Mouse (Mus musculus): ENCODE data around the gene Gm20388. TPM values are rescaled to one million over a fixed set of nuclear protein-coding genes. Genes with fewer than 3 reads are reported as not detected.
A peak's percentile ranks its signal among the peaks of the same experiment; 100 is the strongest.

Gene Gm20388
- polyA plus RNA-seq, 1 experiment from 2014 or later: 2.5 TPM

DNA sequence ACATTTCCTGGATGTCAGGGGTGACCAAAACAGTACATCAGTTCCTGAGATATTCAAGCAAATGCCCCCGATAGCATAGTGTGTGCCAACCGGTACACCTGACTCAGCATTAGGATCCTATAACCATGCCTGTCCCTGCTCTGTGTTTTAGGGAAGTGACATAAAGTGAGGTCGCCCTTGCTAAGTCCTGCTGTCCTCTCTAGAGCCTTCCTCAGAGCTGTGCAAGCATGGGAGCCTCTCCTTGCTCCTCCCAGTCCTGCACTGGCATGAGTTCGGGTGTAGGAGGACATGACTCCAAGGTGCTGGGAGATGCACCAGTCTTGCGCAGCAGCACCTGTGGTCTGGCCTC, 251.7 kb downstream of the Gm20388 start:
- no peaks in the 10 kb centered on the region for H3K9me3 ChIP-seq (replicated peaks)
- H3K4me1 ChIP-seq: peaks cover 20% of the 10 kb centered on the region
- no peak for DNase-seq (ENCODE audit: low spot score)
- no peaks in the 10 kb centered on the region for H3K36me3 ChIP-seq
- H3K4me3 ChIP-seq: no peak overlapping the region
- 90% methylated on average over 5 of the region's 5 CpGs for WGBS
- H3K27ac ChIP-seq: no peak overlapping the region
- H3K27me3 ChIP-seq (ENCODE audit: low read depth, poor library complexity, severe bottlenecking): peaks cover 68% of the 10 kb centered on the region

DNA sequence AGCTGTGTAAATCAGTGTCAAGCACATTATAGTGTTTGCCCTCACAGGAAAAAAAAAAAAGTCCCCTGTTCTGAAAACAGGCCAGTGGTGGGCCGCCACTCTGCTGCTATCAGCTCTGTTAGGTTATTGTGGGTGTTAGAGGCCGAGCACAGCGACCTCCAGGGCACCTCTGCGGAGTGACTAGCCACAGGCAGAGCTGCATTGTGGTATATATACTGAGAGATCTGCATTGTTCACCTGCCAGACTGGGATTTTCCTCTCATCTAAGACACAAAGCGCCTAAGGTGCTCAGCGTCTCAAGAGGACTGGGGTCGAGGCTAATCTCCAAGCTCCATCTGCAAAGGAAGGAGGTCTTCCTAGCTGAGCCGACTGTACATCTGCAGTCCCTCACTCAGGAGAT, 252.7 kb downstream of the Gm20388 start:
- H3K4me3 ChIP-seq: no peak overlapping the region
- no peak for DNase-seq (ENCODE audit: low spot score)
- 71% methylated on average over 8 of the region's 8 CpGs for WGBS

DNA sequence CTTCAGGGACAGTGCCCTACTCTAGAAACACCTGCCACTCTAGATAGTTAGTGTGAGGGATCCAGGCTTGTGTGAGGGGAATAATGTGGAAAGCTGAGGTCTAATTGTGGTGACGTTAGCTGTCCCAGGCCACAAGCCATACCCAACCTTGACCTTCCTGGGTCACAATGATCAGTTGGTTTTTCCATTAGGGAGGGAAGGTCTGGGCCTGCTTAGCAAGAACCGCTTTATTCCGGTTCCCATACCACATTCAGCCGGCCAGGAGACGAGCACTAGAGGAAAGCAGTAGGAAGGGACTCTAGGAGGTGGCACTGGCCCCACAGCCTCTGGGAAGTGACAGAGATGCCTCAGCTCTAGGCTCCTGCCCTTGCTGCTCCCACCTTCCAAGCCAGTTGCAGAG, 253.4 kb downstream of the Gm20388 start:
- H3K36me3 ChIP-seq: no peaks in the 10 kb centered on the region
- WGBS: 83% methylated on average over 5 of the region's 5 CpGs
- no peak for DNase-seq (ENCODE audit: low spot score)
- peaks cover 81% of the 10 kb centered on the region for H3K27me3 ChIP-seq (ENCODE audit: low read depth, poor library complexity, severe bottlenecking)
- peaks cover 34% of the 10 kb centered on the region for H3K4me1 ChIP-seq
- peak overlapping the region; percentile 14 for H3K27ac ChIP-seq
- H3K4me3 ChIP-seq: no peak overlapping the region
- H3K9me3 ChIP-seq (replicated peaks): no peaks in the 10 kb centered on the region

More for the DNA sequence above, 252.7 kb downstream of the Gm20388 start:
- peaks cover 76% of the 10 kb centered on the region for H3K27me3 ChIP-seq (ENCODE audit: low read depth, poor library complexity, severe bottlenecking)
- H3K27ac ChIP-seq: 0 out of 2 replicates have a peak overlapping the region, but pooled peaks have one; percentile 14
- H3K36me3 ChIP-seq: no peaks in the 10 kb centered on the region
- H3K9me3 ChIP-seq (replicated peaks): no peaks in the 10 kb centered on the region
- peaks cover 28% of the 10 kb centered on the region for H3K4me1 ChIP-seq

DNA sequence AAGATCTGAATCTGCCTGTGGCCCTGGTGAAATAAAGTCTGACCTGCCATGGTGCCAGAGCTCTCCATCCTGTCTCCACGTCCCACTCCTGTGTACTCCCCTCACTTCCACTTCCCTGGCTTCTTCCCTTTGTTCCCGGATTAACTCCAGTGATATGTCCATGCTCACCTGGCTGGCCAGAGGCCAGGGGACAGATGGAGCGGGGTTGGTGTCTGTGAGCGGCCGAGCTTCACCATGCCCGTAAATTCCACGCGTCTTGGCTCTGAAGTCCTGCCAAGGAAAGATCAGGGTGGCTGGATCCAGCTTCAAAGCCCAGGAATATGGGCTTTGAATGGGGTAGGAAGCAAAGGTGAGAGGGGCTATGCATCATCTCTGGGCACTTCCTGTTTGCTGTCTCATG, 256.5 kb downstream of the Gm20388 start:
- Histone ChIP-seq H3K27ac (0 out of 2 replicates have a peak overlapping the region, but pooled peaks have one; percentile 15), H3K4me3 (no peak overlapping the region), H3K36me3 (no peaks in the 10 kb centered on the region), H3K4me1 (peaks cover 29% of the 10 kb centered on the region), H3K9me3 (replicated peaks) (no peaks in the 10 kb centered on the region), H3K27me3 (ENCODE audit: low read depth, poor library complexity, severe bottlenecking) (peaks cover 61% of the 10 kb centered on the region)
- 83% methylated on average over 8 of the region's 8 CpGs for WGBS
- DNase-seq (ENCODE audit: low spot score): no peak

DNA sequence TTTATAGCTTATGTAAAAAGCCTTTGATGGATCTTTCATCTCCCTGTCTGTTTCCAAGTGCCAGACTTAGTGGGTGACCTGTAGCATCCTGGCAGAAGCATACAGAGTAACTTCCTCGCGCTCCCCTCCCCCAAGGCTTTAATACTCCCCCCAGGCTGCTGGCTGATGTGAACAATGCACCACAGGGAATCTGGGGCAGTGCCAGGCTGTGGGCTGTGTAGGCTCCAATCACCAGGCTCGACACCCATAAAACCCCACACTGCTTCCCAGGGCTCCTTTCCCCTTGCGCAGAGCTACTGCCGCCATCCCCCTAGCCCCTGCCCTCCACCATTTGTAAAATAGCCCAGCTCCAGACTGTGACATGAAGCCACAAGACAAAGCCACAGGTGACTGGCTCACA, 257.2 kb downstream of the Gm20388 start:
- no peak for DNase-seq (ENCODE audit: low spot score)
- Histone ChIP-seq H3K27ac (0 out of 2 replicates have a peak overlapping the region, but pooled peaks have one; percentile 11), H3K9me3 (replicated peaks) (no peaks in the 10 kb centered on the region), H3K4me3 (no peak overlapping the region), H3K27me3 (ENCODE audit: low read depth, poor library complexity, severe bottlenecking) (peaks cover 62% of the 10 kb centered on the region), H3K36me3 (no peaks in the 10 kb centered on the region), H3K4me1 (peaks cover 30% of the 10 kb centered on the region)
- WGBS: 38% methylated on average over 5 of the region's 5 CpGs

DNA sequence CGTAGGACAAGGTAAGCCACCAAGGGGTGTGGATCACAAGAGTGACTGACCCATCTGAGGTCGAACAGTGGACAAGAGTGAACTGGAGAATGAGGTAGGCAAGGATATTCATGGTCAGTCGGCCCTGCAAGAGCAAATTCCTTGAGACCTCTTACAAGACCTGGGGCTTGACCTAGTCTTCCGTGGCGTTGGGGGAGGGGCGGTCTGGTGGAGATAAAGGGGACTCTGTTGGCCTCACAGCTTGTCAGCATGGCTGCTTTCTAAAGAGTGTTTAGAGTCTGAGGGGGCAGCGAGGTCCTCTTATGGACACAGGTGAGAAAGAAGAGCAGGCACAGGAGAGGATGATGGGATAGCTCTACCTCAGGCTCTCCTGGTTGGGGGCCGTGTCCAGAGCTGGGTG, 258.5 kb downstream of the Gm20388 start:
- no peaks in the 10 kb centered on the region for H3K36me3 ChIP-seq
- no peaks in the 10 kb centered on the region for H3K9me3 ChIP-seq (replicated peaks)
- 65% methylated on average over 8 of the region's 8 CpGs for WGBS
- DNase-seq (ENCODE audit: low spot score): no peak
- H3K4me3 ChIP-seq: no peak overlapping the region
- H3K27me3 ChIP-seq (ENCODE audit: low read depth, poor library complexity, severe bottlenecking): peaks cover 71% of the 10 kb centered on the region
- H3K4me1 ChIP-seq: peaks cover 26% of the 10 kb centered on the region
- H3K27ac ChIP-seq: no peak overlapping the region

DNA sequence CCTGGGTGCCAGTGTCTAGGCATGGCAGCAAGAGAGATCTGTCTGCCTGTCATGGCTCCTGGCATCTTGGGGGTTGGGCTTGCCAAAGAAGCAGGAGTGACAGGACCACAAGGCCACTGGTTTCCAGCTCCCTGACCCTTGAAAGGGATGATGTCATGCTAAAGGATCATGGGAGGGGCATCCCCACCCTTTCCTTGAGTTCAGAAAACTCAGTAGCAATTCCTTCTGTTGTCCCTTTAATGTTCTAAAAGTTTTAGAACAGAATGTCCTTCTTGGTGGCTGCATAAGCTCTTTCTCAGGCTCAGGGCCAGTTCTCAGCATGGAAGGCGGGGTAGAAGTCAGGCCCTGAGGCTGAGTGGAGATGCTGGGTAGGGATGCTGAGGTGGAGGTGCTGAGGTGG, 262.6 kb downstream of the Gm20388 start:
- Histone ChIP-seq H3K36me3 (no peaks in the 10 kb centered on the region), H3K9me3 (replicated peaks) (no peaks in the 10 kb centered on the region), H3K4me3 (no peak overlapping the region), H3K27me3 (ENCODE audit: low read depth, poor library complexity, severe bottlenecking) (peaks cover 69% of the 10 kb centered on the region), H3K4me1 (peaks cover 45% of the 10 kb centered on the region), H3K27ac (no peak overlapping the region)
- WGBS: 71% methylated on average over 1 of the region's 1 CpGs
- no peak for DNase-seq (ENCODE audit: low spot score)

DNA sequence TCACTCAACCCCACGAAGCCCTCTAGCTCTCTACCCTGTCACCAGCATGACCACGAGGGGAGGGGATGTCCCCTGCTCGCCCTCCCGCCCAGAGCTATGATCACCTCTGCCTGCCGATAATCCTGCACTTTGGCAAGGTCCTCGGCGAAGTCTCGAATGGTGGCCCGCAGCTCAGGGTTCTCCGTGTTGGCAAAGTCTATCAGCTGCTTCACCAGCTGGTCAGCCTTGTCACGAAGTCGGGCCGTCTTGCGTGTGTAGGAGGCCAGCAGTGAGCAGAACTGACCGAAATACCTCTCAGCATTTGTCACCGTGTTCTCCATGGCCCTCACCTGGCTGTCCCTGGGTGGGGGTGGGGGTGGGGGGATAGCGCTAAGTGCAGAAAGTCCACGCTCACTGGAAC, 264.0 kb downstream of the Gm20388 start:
- no peak for DNase-seq (ENCODE audit: low spot score)
- H3K27me3 ChIP-seq (ENCODE audit: low read depth, poor library complexity, severe bottlenecking): peaks cover 62% of the 10 kb centered on the region
- no peak overlapping the region for H3K27ac ChIP-seq
- WGBS: 47% methylated on average over 18 of the region's 18 CpGs
- H3K4me3 ChIP-seq: no peak overlapping the region
- H3K36me3 ChIP-seq: no peaks in the 10 kb centered on the region
- peaks cover 46% of the 10 kb centered on the region for H3K4me1 ChIP-seq
- H3K9me3 ChIP-seq (replicated peaks): no peaks in the 10 kb centered on the region

DNA sequence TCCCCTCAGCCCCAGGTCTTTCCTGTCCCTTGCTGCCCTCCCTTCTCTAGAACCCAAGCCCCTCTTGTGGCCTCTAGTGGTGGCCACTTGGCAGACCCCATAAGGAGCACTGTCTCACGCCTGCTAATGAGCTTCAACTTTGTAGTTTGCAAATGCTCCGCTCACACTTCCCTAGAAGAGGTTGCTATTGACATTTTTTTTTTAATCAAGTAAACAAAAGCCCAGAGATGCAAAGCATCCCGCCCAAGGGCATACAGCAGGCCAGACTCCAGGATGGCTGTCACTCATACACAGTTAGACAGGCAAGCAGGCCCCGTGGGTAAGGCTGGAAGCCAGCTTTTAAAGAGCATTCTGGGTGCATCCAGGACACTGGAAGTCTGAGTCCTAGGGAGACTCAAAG, 266.0 kb downstream of the Gm20388 start:
- H3K36me3 ChIP-seq: no peaks in the 10 kb centered on the region
- peaks cover 58% of the 10 kb centered on the region for H3K4me1 ChIP-seq
- peak overlapping the region; percentile 49 for H3K4me3 ChIP-seq
- DNase-seq (ENCODE audit: low spot score): no peak
- 13% methylated on average over 4 of the region's 4 CpGs for WGBS
- peak overlapping the region; percentile 84; the same call in 1 of the 2 replicates for H3K27ac ChIP-seq
- H3K9me3 ChIP-seq (replicated peaks): no peaks in the 10 kb centered on the region
- peaks cover 65% of the 10 kb centered on the region for H3K27me3 ChIP-seq (ENCODE audit: low read depth, poor library complexity, severe bottlenecking)

DNA sequence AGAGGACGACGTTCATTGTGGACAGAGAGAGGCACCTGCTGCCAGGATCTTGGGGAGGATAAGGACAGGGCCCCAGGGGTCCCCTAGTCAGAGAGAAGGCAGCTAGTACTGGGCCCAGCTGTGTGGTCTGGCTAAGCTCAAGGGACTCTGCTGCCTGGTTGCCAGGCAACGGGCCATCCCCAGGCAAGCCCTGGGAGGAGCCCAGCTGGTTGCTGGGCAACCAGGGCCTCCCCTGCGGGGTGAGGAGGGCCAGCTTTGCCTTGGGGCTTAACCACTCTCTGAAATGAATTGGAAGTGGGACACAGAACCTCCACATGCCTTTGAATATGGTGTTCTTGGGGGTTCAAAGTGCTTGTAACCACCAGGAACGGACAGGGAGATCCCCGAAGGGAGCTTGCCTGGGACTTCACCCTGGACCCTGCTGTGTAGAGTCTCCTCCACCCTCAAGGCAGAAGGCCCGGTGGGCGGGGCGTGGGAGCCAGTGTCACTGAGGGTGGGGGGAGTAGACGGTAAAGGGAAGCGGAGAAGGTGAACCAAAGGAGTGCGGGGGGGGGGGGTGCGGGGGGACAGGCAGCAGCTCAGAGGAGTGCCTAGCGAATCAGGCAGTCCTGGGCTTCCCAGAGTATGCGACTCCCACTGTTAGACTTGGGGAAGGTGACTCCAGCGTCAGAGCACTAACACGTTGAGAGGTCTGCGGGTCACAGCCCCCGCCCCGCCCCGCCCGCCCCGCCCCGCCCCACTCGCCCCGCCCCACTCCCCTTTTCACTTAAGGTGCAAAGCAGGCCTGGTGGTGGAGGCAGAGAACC, 266.9 kb downstream of the Gm20388 start, which contains the start of gene Fam92b:
TSS of gene Fam92b (minus strand) at position 149 of the 806 bp plus-strand sequence.
- Histone ChIP-seq H3K9me3 (replicated peaks) (no peaks in the 10 kb centered on the region), H3K27ac (peak within 1 kb of the TSS; percentile 84), H3K27me3 (ENCODE audit: low read depth, poor library complexity, severe bottlenecking) (peaks cover 62% of the 10 kb centered on the region), H3K36me3 (no peaks in the 10 kb centered on the region), H3K4me3 (peak within 1 kb of the TSS; percentile 49), H3K4me1 (peaks cover 55% of the 10 kb centered on the region)
- under 1% methylated on average over 26 of the region's 26 CpGs for WGBS
- DNase-seq (ENCODE audit: low spot score): peak; percentile 89

DNA sequence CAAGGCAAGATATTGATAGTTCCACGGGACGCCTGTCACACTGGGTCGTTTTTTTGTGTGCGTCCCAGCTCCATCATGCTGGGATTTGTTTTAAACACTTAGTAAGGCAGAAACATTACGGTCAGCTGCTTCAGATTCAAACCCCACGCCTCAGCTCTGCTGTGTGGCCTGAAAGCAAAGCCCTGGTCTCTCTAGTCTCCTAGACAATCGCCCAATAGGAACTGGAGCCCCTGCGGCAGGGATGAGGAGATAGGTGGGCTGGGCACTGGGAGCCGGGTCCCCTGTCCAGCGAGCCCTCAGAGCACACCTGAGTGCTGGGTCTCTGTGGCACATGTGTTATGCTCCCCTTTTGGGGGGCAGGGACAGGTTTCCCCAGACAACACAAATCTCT, 267.5 kb downstream of the Gm20388 start:
- Histone ChIP-seq H3K27me3 (ENCODE audit: low read depth, poor library complexity, severe bottlenecking) (peaks cover 56% of the 10 kb centered on the region), H3K4me3 (peak overlapping the region; percentile 49)

DNA sequence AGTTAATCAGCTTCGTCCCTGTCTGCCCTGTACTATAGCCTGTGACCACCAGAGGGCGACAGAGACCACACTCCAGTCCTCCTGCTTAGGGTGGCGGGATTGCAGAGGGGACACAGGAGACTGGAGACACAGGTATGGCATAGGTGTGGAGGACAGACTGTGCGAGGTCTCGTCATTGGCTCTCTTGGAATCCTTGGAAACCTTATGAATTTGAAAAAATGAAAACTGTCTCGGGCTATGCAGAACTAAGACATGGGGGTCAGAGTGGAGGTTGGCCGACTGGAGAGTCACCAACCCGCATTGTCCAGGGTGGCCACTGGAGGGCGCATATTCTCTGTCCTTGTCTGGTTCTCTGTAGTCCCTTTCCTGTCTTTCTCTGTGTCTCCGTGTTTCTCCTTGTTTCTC, 268.4 kb downstream of the Gm20388 start:
- Histone ChIP-seq H3K4me3 (peak overlapping the region; percentile 29), H3K27ac (peak overlapping the region; percentile 50; the same call in 1 of the 2 replicates), H3K4me1 (peaks cover 58% of the 10 kb centered on the region), H3K36me3 (no peaks in the 10 kb centered on the region), H3K9me3 (replicated peaks) (no peaks in the 10 kb centered on the region), H3K27me3 (ENCODE audit: low read depth, poor library complexity, severe bottlenecking) (peaks cover 47% of the 10 kb centered on the region)
- peak; percentile 99 for DNase-seq (ENCODE audit: low spot score)
- under 1% methylated on average over 10 of the region's 10 CpGs for WGBS

More for the DNA sequence above, 267.5 kb downstream of the Gm20388 start:
- 5% methylated on average over 10 of the region's 10 CpGs for WGBS
- no peak for DNase-seq (ENCODE audit: low spot score)
- Histone ChIP-seq H3K27ac (peak overlapping the region; percentile 84), H3K36me3 (no peaks in the 10 kb centered on the region), H3K9me3 (replicated peaks) (no peaks in the 10 kb centered on the region), H3K4me1 (peaks cover 55% of the 10 kb centered on the region)

DNA sequence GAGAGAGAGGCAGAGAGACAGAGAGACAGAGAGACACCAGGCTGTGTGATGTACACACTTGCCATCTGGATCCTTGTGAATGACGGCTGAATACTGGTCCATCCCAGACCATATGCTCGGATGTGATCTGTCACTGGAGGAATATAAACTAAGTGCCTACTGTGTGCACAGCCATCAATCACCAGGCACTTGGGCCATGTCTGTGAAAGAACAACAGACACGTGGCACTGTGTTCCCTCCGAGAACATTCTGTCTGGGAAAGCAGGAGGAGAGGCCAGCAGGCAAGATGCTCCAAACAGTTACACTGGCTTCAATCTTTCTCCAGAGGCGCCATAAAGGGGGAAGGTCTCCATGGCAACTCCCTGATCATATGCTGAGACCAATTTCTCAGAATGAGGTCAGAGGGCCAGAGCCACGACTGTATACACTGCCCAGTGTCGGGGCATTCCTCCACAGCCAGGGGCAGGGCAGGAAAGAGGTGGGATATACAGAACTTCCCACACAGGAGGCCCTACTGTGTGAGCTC, 269.9 kb downstream of the Gm20388 start:
- DNase-seq (ENCODE audit: low spot score): no peak
- H3K4me3 ChIP-seq: no peak overlapping the region
- 50% methylated on average over 7 of the region's 7 CpGs for WGBS
- peak overlapping the region; percentile 32 for H3K27ac ChIP-seq
- no peaks in the 10 kb centered on the region for H3K9me3 ChIP-seq (replicated peaks)
- peaks cover 32% of the 10 kb centered on the region for H3K27me3 ChIP-seq (ENCODE audit: low read depth, poor library complexity, severe bottlenecking)
- peaks cover 69% of the 10 kb centered on the region for H3K4me1 ChIP-seq
- no peaks in the 10 kb centered on the region for H3K36me3 ChIP-seq
